Mouse (Mus musculus): ENCODE results near the gene Gcgr. TPM values are rescaled to one million over a fixed set of nuclear protein-coding genes. Genes with fewer than 3 reads are reported as not detected.
"Not testable (repeated sequence)": the region's sequence is repeated elsewhere in the genome, so short reads cannot be mapped to it uniquely, and the experiment has no call there.

The Gcgr gene
- total RNA-seq, 2 experiments from 2014 or later: 2.5 to 9.8 TPM

DNA sequence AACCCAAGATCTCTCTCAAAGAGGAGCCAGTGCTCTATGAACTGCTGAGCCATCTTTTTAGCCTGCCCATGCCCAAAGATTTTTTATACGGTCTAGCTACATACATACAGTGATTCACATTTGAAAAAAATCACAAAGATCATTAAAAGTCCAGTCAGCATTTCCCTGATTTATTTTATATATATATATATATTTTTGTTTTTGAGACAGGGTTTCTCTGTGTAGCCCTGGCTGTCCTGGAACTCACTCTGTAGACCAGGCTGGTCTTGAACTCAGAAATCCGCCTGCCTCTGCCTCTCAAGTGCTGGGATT lies 52.4 kb downstream of the Gcgr start:
- DNase-seq (ENCODE audit: low spot score in 2 of 2): not testable (repeated sequence)

DNA sequence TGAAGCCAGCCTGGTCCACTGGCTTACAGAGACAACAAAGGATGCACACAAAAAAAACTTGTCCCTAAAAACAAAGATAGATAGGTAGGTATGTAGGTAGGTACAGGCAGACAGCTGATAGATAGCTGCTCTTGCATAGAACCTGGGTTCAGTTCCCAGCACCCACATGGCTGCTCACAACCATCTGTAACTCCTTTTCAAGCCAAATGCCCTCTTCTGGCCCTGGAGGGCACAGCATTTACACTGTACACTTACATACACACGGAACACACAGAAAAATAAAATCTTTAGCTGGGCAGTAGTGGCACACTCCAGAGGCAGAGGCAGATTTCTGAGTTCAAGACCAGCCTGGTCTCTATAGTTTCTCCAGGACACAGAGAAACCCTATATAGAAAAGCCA lies 53.4 kb downstream of the Gcgr start:
- no peak for DNase-seq (ENCODE audit: low spot score in 2 of 2)

- no peak for DNase-seq (ENCODE audit: low spot score in 2 of 2)
These were observed 58.0 kb downstream of the Gcgr start for GRCm38 (mm10) chr11:120588531-120588930.

Other genes with a start within 250 kb of the Gcgr start
- gene Actg1, start 182.2 kb upstream of the Gcgr start, total RNA-seq (2021): 1,000 to 10,000 TPM in 1 of 2 experiments, 100 to 1,000 TPM in 1; 949 to 1,134 TPM
- gene Fscn2, start 169.2 kb upstream of the Gcgr start, total RNA-seq (2021): under 1 TPM; 0.39 to 0.51 TPM
- gene Faap100, start 151.9 kb upstream of the Gcgr start, total RNA-seq (2021): 10 to 100 TPM; 34.5 to 35.6 TPM
- 10 to 100 TPM; 76.3 to 77.5 TPM for gene Nploc4, start 93.0 kb upstream of the Gcgr start, total RNA-seq (2021)
- gene Tspan10, start 88.1 kb upstream of the Gcgr start, total RNA-seq (2021): 10 to 100 TPM in 1 of 2 experiments, 1 to 10 TPM in 1; 7.1 to 10.2 TPM
- under 1 TPM in 1 of 2 experiments, not detected in 1; 0.25 TPM for gene Pde6g, start 77.2 kb upstream of the Gcgr start, total RNA-seq (2021)
- gene Oxld1, start 72.6 kb upstream of the Gcgr start, total RNA-seq (2021): 10 to 100 TPM; 34.6 to 43.3 TPM
- 10 to 100 TPM; 19.0 to 21.4 TPM for gene Ccdc137, start 72.6 kb upstream of the Gcgr start, total RNA-seq (2021)
- 10 to 100 TPM; 24.4 to 26.8 TPM for gene Arl16, start 63.1 kb upstream of the Gcgr start, total RNA-seq (2021)
- 100 to 1,000 TPM; 105 to 107 TPM for gene Mrpl12, start 46.1 kb upstream of the Gcgr start, total RNA-seq (2021)
- gene Slc25a10, start 38.9 kb upstream of the Gcgr start, total RNA-seq (2021): 100 to 1,000 TPM; 102 to 103 TPM
- gene Mcrip1, start 19.0 kb downstream of the Gcgr start, total RNA-seq (2021): 10 to 100 TPM; 80.6 to 84.2 TPM
- 1 to 10 TPM; 1.3 to 5.6 TPM for gene Ppp1r27, start 20.4 kb downstream of the Gcgr start, total RNA-seq (2021)
- 100 to 1,000 TPM; 531 to 539 TPM for gene P4hb, start 42.6 kb downstream of the Gcgr start, total RNA-seq (2021)
- 100 to 1,000 TPM; 321 to 354 TPM for gene Arhgdia, start 50.9 kb downstream of the Gcgr start, total RNA-seq (2021)
- 100 to 1,000 TPM; 136 to 169 TPM for gene Alyref, start 67.7 kb downstream of the Gcgr start, total RNA-seq (2021)
- 10 to 100 TPM; 87.4 to 90.7 TPM for gene Anapc11, start 67.7 kb downstream of the Gcgr start, total RNA-seq (2021)
- gene Npb, start 77.8 kb downstream of the Gcgr start, total RNA-seq (2021): 1 to 10 TPM; 2.4 to 5.4 TPM
- 100 to 1,000 TPM; 135 to 144 TPM for gene Pcyt2, start 87.2 kb downstream of the Gcgr start, total RNA-seq (2021)
- gene Sirt7, start 94.5 kb downstream of the Gcgr start, total RNA-seq (2021): 10 to 100 TPM; 49.0 to 58.1 TPM
- gene Mafg, start 102.9 kb downstream of the Gcgr start, total RNA-seq (2021): 10 to 100 TPM; 51.4 to 56.0 TPM
- gene Pycr1, start 113.1 kb downstream of the Gcgr start, total RNA-seq (2021): 1 to 10 TPM; 5.4 to 8.6 TPM
- 1 to 10 TPM; 1.4 to 3.8 TPM for gene Myadml2, start 117.5 kb downstream of the Gcgr start, total RNA-seq (2021)
- 10 to 100 TPM in 1 of 2 experiments, 1 to 10 TPM in 1; 8.6 to 14.8 TPM for gene Notum, start 130.5 kb downstream of the Gcgr start, total RNA-seq (2021)
- 100 to 1,000 TPM; 108 to 110 TPM for gene Aspscr1, start 142.3 kb downstream of the Gcgr start, total RNA-seq (2021)
- 10 to 100 TPM; 49.5 to 52.5 TPM for gene Cenpx, start 183.0 kb downstream of the Gcgr start, total RNA-seq (2021)
- gene Lrrc45, start 183.2 kb downstream of the Gcgr start, total RNA-seq (2021): 10 to 100 TPM; 44.2 to 44.8 TPM
- gene Rac3, start 190.8 kb downstream of the Gcgr start, total RNA-seq (2021): 10 to 100 TPM; 12.7 to 17.4 TPM
- gene Dcxr, start 196.6 kb downstream of the Gcgr start, total RNA-seq (2021): 10 to 100 TPM; 40.9 to 43.3 TPM
- 1 to 10 TPM; 7.4 to 7.8 TPM for gene Cbr2, start 201.4 kb downstream of the Gcgr start, total RNA-seq (2021)
- 10 to 100 TPM; 20.2 to 49.6 TPM for gene Hmga1b, start 232.1 kb downstream of the Gcgr start, total RNA-seq (2021)